Mouse (Mus musculus) lung, adult 2 months (tissue): ENCODE results near the gene Bzw1.

Experiments used
- CTCF ChIP-seq: fragments of 200-500 bp; IDR thresholded peaks from 2 replicates; pipeline ENCODE4 v1.5.1; 2011; ENCODE audit warnings: mild to moderate bottlenecking, low read length, control low read depth; ENCODE audit not compliant: insufficient read depth
- POLR2A ChIP-seq: fragments of 200-500 bp; IDR thresholded peaks from 2 replicates; pipeline ENCODE4 v1.6.1; 2011; ENCODE audit warnings: low read depth, mild to moderate bottlenecking, control low read depth, low read length, borderline replicate concordance; ENCODE audit errors: extremely low read depth

DNA sequence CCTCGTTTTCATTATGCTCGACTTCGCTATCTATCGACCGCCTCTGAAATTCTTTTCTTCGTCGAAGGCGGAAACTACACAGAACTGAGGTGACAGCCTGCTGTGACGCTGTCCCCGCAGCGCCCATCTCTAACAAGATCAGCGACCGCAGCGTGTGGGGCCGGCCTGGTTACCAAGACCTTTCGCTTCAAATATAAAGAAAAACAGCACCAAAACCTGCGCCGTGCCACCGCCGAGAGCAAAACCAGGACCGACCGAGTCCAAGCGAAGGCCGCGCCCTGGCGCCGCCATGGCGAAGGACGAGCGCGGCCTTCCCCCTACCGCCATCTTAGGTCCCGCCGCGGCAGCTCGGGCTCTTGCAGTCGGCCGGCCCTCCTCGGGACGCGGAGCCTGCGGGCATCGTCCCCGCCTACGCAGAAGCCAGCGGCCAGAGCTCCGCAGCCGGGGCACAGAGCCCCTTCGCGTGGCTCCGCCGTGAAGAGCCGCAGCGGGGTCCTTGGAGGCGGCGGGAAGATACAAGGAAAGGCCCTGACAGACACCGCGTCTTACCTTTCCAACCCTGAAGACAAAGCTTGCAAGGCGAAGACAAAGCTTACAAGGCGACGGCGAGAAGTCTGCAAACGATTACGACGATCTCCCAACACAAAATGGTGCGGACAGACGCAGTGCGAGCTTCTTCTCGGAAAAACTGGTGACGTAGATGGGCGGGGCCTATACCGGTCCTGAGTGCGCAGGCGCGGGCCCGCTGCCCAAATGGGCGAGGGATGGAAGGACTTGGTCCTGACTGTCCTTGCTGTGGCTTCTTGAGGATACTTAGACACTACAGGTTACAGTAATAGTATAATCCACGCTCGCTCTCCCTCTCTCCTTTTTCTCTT lies 30.9 kb downstream of the Bzw1 start, which contains the start of gene Clk1:
- no peak for TF ChIP-seq CTCF
- TF ChIP-seq POLR2A: peak; percentile 99
